Comparison of ENCODE assay signal across 8 mouse cellular contexts in the genomic region with DNA sequence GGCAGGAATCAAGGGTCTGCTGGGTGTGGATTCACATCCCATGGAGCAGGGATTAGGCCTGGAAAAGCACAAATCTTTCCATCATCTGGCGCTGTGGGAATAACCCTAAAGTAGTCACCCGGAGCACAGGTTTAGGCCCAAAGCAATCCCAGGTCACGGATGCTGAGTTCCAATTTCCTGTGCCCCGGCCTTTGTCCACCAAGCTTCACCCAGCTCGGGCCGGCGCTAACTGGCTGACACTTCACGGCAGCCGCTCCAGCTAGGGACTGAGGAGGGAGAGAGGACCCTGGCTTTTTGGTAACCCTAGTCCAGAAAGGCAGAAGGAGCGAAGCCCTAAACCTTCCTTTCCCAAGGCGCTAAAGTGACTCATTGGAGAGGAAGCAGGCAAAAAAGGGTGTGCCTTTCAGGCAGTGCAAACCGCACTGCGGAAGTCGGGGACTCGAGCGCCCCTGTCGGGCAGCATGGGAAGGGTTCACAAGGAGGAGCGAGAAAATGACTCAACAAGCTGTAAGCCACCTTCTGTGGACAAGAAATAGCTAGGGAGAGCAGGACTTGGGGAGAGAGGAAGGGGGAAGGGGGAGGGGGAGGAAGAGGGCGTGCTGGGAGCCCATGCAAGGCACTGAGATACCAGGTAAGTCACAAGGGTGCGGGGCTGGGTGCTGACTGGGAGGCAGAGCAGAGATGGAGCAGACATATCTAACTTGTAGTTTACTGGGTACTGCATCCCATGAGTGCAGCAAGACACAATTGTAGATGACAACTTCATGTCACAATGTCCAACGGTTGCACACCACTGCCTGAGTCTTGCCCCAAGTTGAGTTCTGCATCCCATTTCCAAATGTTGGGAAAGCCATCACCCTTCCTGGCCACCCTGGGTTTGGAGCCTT. TPM values are rescaled to one million over a fixed set of nuclear protein-coding genes. Genes with fewer than 3 reads are reported as not detected.
DNase-seq lines count a peak whose midpoint lies in the region; ATAC-seq and TF ChIP-seq lines count a peak whose summit lies in the region.

No protein-coding gene starts in this region.

- ATAC-seq in forebrain, embryonic 16.5 days: peak; percentile 85
- ATAC-seq in lung, embryonic 15.5 days (ENCODE audit: borderline replicate concordance, extremely low read depth, low FRiP score, low TSS enrichment): peak; percentile 53; the same call in 1 of the 2 replicates

- peak overlapping the region; percentile 50 for H3K4me2 ChIP-seq in forebrain, embryonic 16.5 days (ENCODE audit: low read length)
- peak overlapping the region; percentile 46 for H3K4me2 ChIP-seq in lung, embryonic 15.5 days

- peak; percentile 83 to 94 (median 90) for TF ChIP-seq CTCF in MEL (IDR thresholded peaks at IDR 0.05 in 2 of 3, conservative IDR thresholded peaks at IDR 0.05 in 1 of 3; ENCODE audit: control insufficient read depth in 1 of 3, insufficient read depth in 1 of 3, low read depth in 2 of 3, low read length in 3 of 3, poor library complexity in 1 of 3, severe bottlenecking in 1 of 3)
- peak; percentile 64; the same call in 1 of the 2 replicates for TF ChIP-seq CTCF in olfactory bulb, adult 2 months (IDR thresholded peaks at IDR 0.05; ENCODE audit: insufficient read depth, low read depth, low read length)

- peaks cover 2 to 22% of the 10 kb centered on the region in 2 experiments for H3K4me1 ChIP-seq in MEL (ENCODE audit: control insufficient read depth in 1 of 2, insufficient read depth in 2 of 2, low read length in 2 of 2)
- H3K4me1 ChIP-seq in forebrain, embryonic 16.5 days (replicated peaks; ENCODE audit: control insufficient read depth, insufficient read depth, low read length): peaks cover 16% of the 10 kb centered on the region
- H3K4me1 ChIP-seq in lung, embryonic 15.5 days: peaks cover 39% of the 10 kb centered on the region
- peaks cover 60% of the 10 kb centered on the region for H3K4me1 ChIP-seq in olfactory bulb, adult 2 months (ENCODE audit: control insufficient read depth, insufficient read depth, low read length)

- TF ChIP-seq RAD21 in MEL (IDR thresholded peaks at IDR 0.05; ENCODE audit: low read depth, low read length): peak; percentile 30

- TF ChIP-seq POLR2A in MEL (IDR thresholded peaks at IDR 0.05; ENCODE audit: control insufficient read depth in 1 of 2, insufficient read depth in 1 of 2, low read depth in 1 of 2, low read length in 2 of 2, poor library complexity in 1 of 2): peak; percentile 56 to 85; a peak in 2 of 4 replicates
- TF ChIP-seq POLR2A in olfactory bulb, adult 2 months (IDR thresholded peaks at IDR 0.05; ENCODE audit: insufficient read depth, low read depth, low read length): peak; percentile 48; the same call in 1 of the 2 replicates

- peak overlapping the region; percentile 86 for H3K9ac ChIP-seq in MEL (ENCODE audit: control insufficient read depth, low read depth, low read length, poor library complexity, severe bottlenecking)
- peak overlapping the region; percentile 55 for H3K9ac ChIP-seq in forebrain, embryonic 16.5 days (replicated peaks; ENCODE audit: low read depth, low read length)
- H3K9ac ChIP-seq in lung, embryonic 15.5 days: peak overlapping the region; percentile 21; the same call in 1 of the 2 replicates

- peaks cover 2% of the 10 kb centered on the region; the same call in 1 of the 2 replicates for H3K79me2 ChIP-seq in MEL (ENCODE audit: control insufficient read depth, insufficient read depth, low read length, poor library complexity)

- H3K27ac ChIP-seq in MEL (ENCODE audit: control insufficient read depth, low read depth, low read length): peak overlapping the region; percentile 91
- peak overlapping the region; percentile 65 for H3K27ac ChIP-seq in forebrain, embryonic 16.5 days (ENCODE audit: low read length)
- peak overlapping the region; percentile 68 for H3K27ac ChIP-seq in lung, embryonic 15.5 days
- H3K27ac ChIP-seq in olfactory bulb, adult 2 months (ENCODE audit: insufficient read depth, low read depth, low read length): peak overlapping the region; percentile 96

- peak overlapping the region; percentile 53 to 65 for H3K4me3 ChIP-seq in MEL (ENCODE audit: control insufficient read depth in 1 of 2, insufficient read depth in 1 of 2, low read depth in 2 of 2, low read length in 2 of 2)
- peak overlapping the region; percentile 25 for H3K4me3 ChIP-seq in forebrain, embryonic 16.5 days (replicated peaks; ENCODE audit: low read length)
- H3K4me3 ChIP-seq in lung, embryonic 15.5 days: peak overlapping the region; percentile 18
- H3K4me3 ChIP-seq in olfactory bulb, adult 2 months (ENCODE audit: insufficient read depth, low read depth, low read length): peak overlapping the region; percentile 26

- no peaks in the 10 kb centered on the region for H3K9me3 ChIP-seq in MEL (replicated peaks; ENCODE audit: insufficient read depth, low read length)
- no peaks in the 10 kb centered on the region for H3K9me3 ChIP-seq in forebrain, embryonic 16.5 days (ENCODE audit: control insufficient read depth, low read length)
- no peaks in the 10 kb centered on the region for H3K9me3 ChIP-seq in lung, embryonic 15.5 days

- peak; percentile 97 for DNase-seq in MEL (ENCODE audit: low read depth, low spot score)
- DNase-seq in cerebellum, adult 18-20 months: peak; percentile 90 to 91
- peak; percentile 89 to 90 for DNase-seq in heart, postnatal 36 days
- peak; percentile 82 to 83 for DNase-seq in layer of hippocampus, adult 8-10 months (ENCODE audit: low spot score in 2 of 2)
- peak; percentile 82 to 89 for DNase-seq in thymus, postnatal 10 days (ENCODE audit: low spot score in 2 of 2)

- WGBS in forebrain, embryonic 16.5 days: 22% methylated on average over 21 of the region's 21 CpGs
- WGBS in lung, embryonic 15.5 days: 19% methylated on average over 21 of the region's 21 CpGs
- WGBS in olfactory bulb, adult 2 months: 20% methylated on average over 21 of the region's 21 CpGs

- no peaks in the 10 kb centered on the region for H3K27me3 ChIP-seq in MEL (ENCODE audit: control insufficient read depth in 1 of 2, insufficient read depth in 2 of 2, low read length in 2 of 2)
- H3K27me3 ChIP-seq in forebrain, embryonic 16.5 days (replicated peaks; ENCODE audit: control insufficient read depth, insufficient read depth, low read length): no peaks in the 10 kb centered on the region
- H3K27me3 ChIP-seq in lung, embryonic 15.5 days: no peaks in the 10 kb centered on the region

- intact Hi-C loops in heart, postnatal 36 days (cut with DNase I): loop anchor here (1.0 to 2.0 kb wide), 2 partner anchors 15 to 26 kb away; no protein-coding TSS in a partner anchor

- peak; percentile 64 to 80 for TF ChIP-seq EP300 in MEL (IDR thresholded peaks at IDR 0.05; ENCODE audit: low read depth in 1 of 2, low read length in 2 of 2)

- H3K36me3 ChIP-seq in MEL (ENCODE audit: control insufficient read depth in 1 of 2, insufficient read depth in 2 of 2, low read length in 2 of 2): peaks cover 0 to 12% of the 10 kb centered on the region in 2 experiments; a peak in 2 of 4 replicates
- H3K36me3 ChIP-seq in forebrain, embryonic 16.5 days (ENCODE audit: control insufficient read depth, insufficient read depth): no peaks in the 10 kb centered on the region
- H3K36me3 ChIP-seq in lung, embryonic 15.5 days: no peaks in the 10 kb centered on the region

TF ChIP-seq in MEL, 35 proteins besides CTCF, POLR2A, EP300 and RAD21 (continues in another document):
- TF ChIP-seq POLR2AphosphoS2 (IDR thresholded peaks at IDR 0.05; ENCODE audit: low read length): peak; percentile 84; the same call in 1 of the 2 replicates
- 0 out of 2 replicates have a peak, but pooled peaks have one; percentile 26 for TF ChIP-seq NRF1 (IDR thresholded peaks at IDR 0.05; ENCODE audit: insufficient read depth, low read depth, low read length, poor library complexity, severe bottlenecking)
- peak; percentile 20; the same call in 1 of the 2 replicates for TF ChIP-seq ZC3H11A (IDR thresholded peaks at IDR 0.05; ENCODE audit: low read depth, low read length)
- peak; percentile 47 for TF ChIP-seq SMC3 (IDR thresholded peaks at IDR 0.05; ENCODE audit: low read depth, low read length)
- no peak for TF ChIP-seq GATA1 (IDR thresholded peaks at IDR 0.05; ENCODE audit: low read depth, low read length)
- TF ChIP-seq ZNF384 (IDR thresholded peaks at IDR 0.05; ENCODE audit: low read depth, low read length): peak; percentile 63
- TF ChIP-seq MXI1 (IDR thresholded peaks at IDR 0.05; ENCODE audit: low read depth, low read length): peak; percentile 81

RNA-seq across cellular contexts. Expression of a gene that starts 46.7 kb away (rescaled TPM):
- total RNA-seq in MEL (2012; rRNA removed): 35.5 and 36.0 TPM in 2 replicates
- polyA plus RNA-seq in MEL (2012; ENCODE audit: insufficient read depth in 1 of 2, insufficient read length in 2 of 2, low read depth in 1 of 2, low replicate concordance in 2 of 2, missing spikeins in 1 of 2): 10 to 100 TPM in 1 of 2 experiments, not detected in 1; 64.1 TPM
- polyA plus RNA-seq in forebrain, embryonic 16.5 days (2015; fragmentation: Nextera tagmentation; extraction: Ambion mirVana): 66.2 and 79.4 TPM in 2 replicates
- total RNA-seq in heart, postnatal 36 days (2021): 10 to 100 TPM; 69.0 to 72.9 TPM
- 10 to 100 TPM; 77.7 to 94.4 (median 88.1) TPM for total RNA-seq in layer of hippocampus, adult 8-10 months (2022)
- 76.1 and 83.6 TPM in 2 replicates for polyA plus RNA-seq in lung, embryonic 15.5 days (2015; fragmentation: Nextera tagmentation; extraction: Ambion mirVana)
- not detected in 2 replicates for polyA plus RNA-seq in olfactory bulb, adult 2 months (2012; ENCODE audit: insufficient read depth, insufficient read length, low replicate concordance, missing spikeins)

RNA-seq across cellular contexts. Expression of a gene that starts 57.1 kb away (rescaled TPM):
- 20.8 and 22.8 TPM in 2 replicates for total RNA-seq in MEL (2012; rRNA removed)
- polyA plus RNA-seq in MEL (2012; ENCODE audit: insufficient read depth in 1 of 2, insufficient read length in 2 of 2, low read depth in 1 of 2, low replicate concordance in 2 of 2, missing spikeins in 1 of 2): 10 to 100 TPM in 1 of 2 experiments, not detected in 1; 34.4 TPM
- polyA plus RNA-seq in forebrain, embryonic 16.5 days (2015; fragmentation: Nextera tagmentation; extraction: Ambion mirVana): 20.9 and 21.5 TPM in 2 replicates
- total RNA-seq in heart, postnatal 36 days (2021): 10 to 100 TPM; 11.4 to 11.7 TPM
- total RNA-seq in layer of hippocampus, adult 8-10 months (2022): 10 to 100 TPM; 10.4 to 20.8 (median 16.3) TPM
- polyA plus RNA-seq in lung, embryonic 15.5 days (2015; fragmentation: Nextera tagmentation; extraction: Ambion mirVana): 50.7 and 53.0 TPM in 2 replicates
- not detected in 2 replicates for polyA plus RNA-seq in olfactory bulb, adult 2 months (2012; ENCODE audit: insufficient read depth, insufficient read length, low replicate concordance, missing spikeins)

RNA-seq across cellular contexts. Expression of a gene that starts 59.7 kb away (rescaled TPM):
- 20.7 and 23.5 TPM in 2 replicates for total RNA-seq in MEL (2012; rRNA removed)
- 10 to 100 TPM in 1 of 2 experiments, not detected in 1; 30.7 TPM for polyA plus RNA-seq in MEL (2012; ENCODE audit: insufficient read depth in 1 of 2, insufficient read length in 2 of 2, low read depth in 1 of 2, low replicate concordance in 2 of 2, missing spikeins in 1 of 2)
- polyA plus RNA-seq in forebrain, embryonic 16.5 days (2015; fragmentation: Nextera tagmentation; extraction: Ambion mirVana): 1.5 and 2.0 TPM in 2 replicates
- total RNA-seq in heart, postnatal 36 days (2021): 1 to 10 TPM; 3.4 to 4.2 TPM
- 1 to 10 TPM; 3.1 to 7.1 (median 4.5) TPM for total RNA-seq in layer of hippocampus, adult 8-10 months (2022)
- polyA plus RNA-seq in lung, embryonic 15.5 days (2015; fragmentation: Nextera tagmentation; extraction: Ambion mirVana): 4.2 and 5.6 TPM in 2 replicates
- not detected in 2 replicates for polyA plus RNA-seq in olfactory bulb, adult 2 months (2012; ENCODE audit: insufficient read depth, insufficient read length, low replicate concordance, missing spikeins)

Comparison
In these comparisons a context has a peak if more than half of its experiments do, and no peak if none do; other contexts are left out.
1. Peak in every context shown above with its lines: DNase-seq, ATAC-seq, H3K4me3 ChIP-seq and H3K27ac ChIP-seq.
2. H3K9ac ChIP-seq: peak in every context shown above with its lines; median percentile 86 in MEL; 55 in forebrain, embryonic 16.5 days; 21 in lung, embryonic 15.5 days.